Mouse (Mus musculus) ES-E14 (cell line): ENCODE data around the gene Nrsn2. TPM values are rescaled to one million over a fixed set of nuclear protein-coding genes. Genes with fewer than 3 reads are reported as not detected.
A peak's percentile ranks its signal among the peaks of the same experiment; 100 is the strongest.

ENCODE experiments used
- DNase-seq: peaks from one replicate; pipeline ENCODE4 v3.0.0-alpha.2; 2013; ENCODE audit warnings: low read depth, low spot score
- H3K27ac ChIP-seq: 2 replicates; pipeline ENCODE4 v1.5.1; 2012; ENCODE audit warnings: low read depth, mild to moderate bottlenecking, low read length, moderate library complexity, mixed read lengths; ENCODE audit not compliant: poor library complexity, insufficient read depth, severe bottlenecking
- H3K36me3 ChIP-seq: 2 replicates; pipeline ENCODE4 v1.6.1; 2012; ENCODE audit warnings: mild to moderate bottlenecking, low read length, moderate library complexity, mixed read lengths; ENCODE audit not compliant: control insufficient read depth, poor library complexity, insufficient read depth, severe bottlenecking
- H3K4me1 ChIP-seq, 2 experiments: fragments of 150-350 bp in 1 of 2; sonication (generic) in 1 of 2; 2 replicates each; pipeline ENCODE4 v1.6.1; 2012; ENCODE audit warnings: low read length in 2 of 2, mild to moderate bottlenecking in 1 of 2, mixed read lengths in 1 of 2; ENCODE audit not compliant: control insufficient read depth in 2 of 2, insufficient read depth in 2 of 2, poor library complexity in 1 of 2
- H3K4me3 ChIP-seq, 2 experiments: fragments of 150-350 bp in 1 of 2; sonication (generic) in 1 of 2; 2 replicates each; pipeline ENCODE4 v1.5.1; 2012; ENCODE audit warnings: low read length in 2 of 2, low read depth in 1 of 2, mild to moderate bottlenecking in 1 of 2, mixed read lengths in 1 of 2; ENCODE audit not compliant: insufficient read depth in 1 of 2, poor library complexity in 1 of 2, severe bottlenecking in 1 of 2
- H3K9ac ChIP-seq: 2 replicates; pipeline ENCODE4 v1.6.1; 2012; ENCODE audit warnings: low read depth, mild to moderate bottlenecking, low read length, mixed read lengths; ENCODE audit not compliant: poor library complexity, insufficient read depth, severe bottlenecking
- H3K9me3 ChIP-seq: fragments of 150-350 bp; sonication (generic); 2 replicates; pipeline ENCODE4 v1.6.1; 2012; ENCODE audit warnings: low read depth, mild to moderate bottlenecking, low read length; ENCODE audit not compliant: control insufficient read depth, insufficient read depth
- CHD2 ChIP-seq: IDR thresholded peaks from 2 replicates; pipeline ENCODE4 v1.6.1; 2014; ENCODE audit warnings: mild to moderate bottlenecking, low read depth, low read length, inconsistent platforms
- HCFC1 ChIP-seq: IDR thresholded peaks from 2 replicates; pipeline ENCODE4 v1.6.1; 2012; ENCODE audit warnings: low read length, inconsistent platforms, borderline replicate concordance; ENCODE audit not compliant: insufficient read depth
- MAFK ChIP-seq: IDR thresholded peaks from 2 replicates; pipeline ENCODE4 v1.6.1; 2014; ENCODE audit warnings: mild to moderate bottlenecking, low read depth, low read length, inconsistent platforms; ENCODE audit not compliant: insufficient read depth
- ZC3H11A ChIP-seq: IDR thresholded peaks from 2 replicates; pipeline ENCODE4 v1.6.1; 2012; ENCODE audit warnings: low read depth, mild to moderate bottlenecking, inconsistent platforms, low read length, borderline replicate concordance
- ZNF384 ChIP-seq: IDR thresholded peaks from 2 replicates; pipeline ENCODE4 v1.6.1; 2012; ENCODE audit warnings: low read depth, low read length, inconsistent platforms
- in situ Hi-C, 2 experiments: fragments of 600-800 bp; cut with MboI; formaldehyde crosslinking; loops; one replicate each; pipeline ENCODE4 v1.15.1; 2025; ENCODE audit warnings: low sequenced_read_pairs in 2 of 2, inconsistent platforms in 1 of 2; ENCODE audit not compliant: unreplicated experiment in 2 of 2
- total RNA-seq: library from RNA; depleted of rRNA; stranded (reverse); fragments of 300-350 nt; gene quantifications from 2 replicates; pipeline ENCODE4 v1.2.3, GENCODE M21; 2012

Gene Nrsn2
- total RNA-seq, 1 experiment = 2.1 TPM

- DNase-seq = no peak
- Histone ChIP-seq H3K4me3 (peak overlapping the region; percentile 69 to 81), H3K9ac (peak overlapping the region; percentile 96), H3K27ac (peak overlapping the region; percentile 75), H3K9me3 (no peaks in the 10 kb centered on the region), H3K36me3 (peaks cover 3% of the 10 kb centered on the region; the same call in 1 of the 2 replicates), H3K4me1 (peaks cover 6 to 16% of the 10 kb centered on the region in 2 experiments; a peak in 2 of 4 replicates)
- no peak for TF ChIP-seq MAFK
- TF ChIP-seq CHD2 = no peak
- no peak for TF ChIP-seq HCFC1
- TF ChIP-seq ZNF384 = no peak
- TF ChIP-seq ZC3H11A = no peak
- in situ Hi-C loops = no loop called here
Observed at GRCm38 (mm10) chr2:152413765-152414584, 37.5 kb upstream of the Nrsn2 start.

- no peak for TF ChIP-seq ZNF384
- no peak for TF ChIP-seq CHD2
- TF ChIP-seq HCFC1 = no peak
- TF ChIP-seq MAFK = no peak
- no peak for TF ChIP-seq ZC3H11A
- H3K4me1 ChIP-seq = peaks cover 6 to 16% of the 10 kb centered on the region in 2 experiments; a peak in 2 of 4 replicates
- in situ Hi-C loops = no loop called here
- peaks cover 3% of the 10 kb centered on the region; the same call in 1 of the 2 replicates for H3K36me3 ChIP-seq
- H3K4me3 ChIP-seq = peak overlapping the region; percentile 69 to 81
- peak overlapping the region; percentile 96 for H3K9ac ChIP-seq
- DNase-seq = no peak
- no peaks in the 10 kb centered on the region for H3K9me3 ChIP-seq
- 0 out of 2 replicates have a peak overlapping the region, but pooled peaks have one; percentile 75 for H3K27ac ChIP-seq
Observed at GRCm38 (mm10) chr2:152413158-152413764, 36.8 kb upstream of the Nrsn2 start.

- DNase-seq = no peak
- peaks cover 6 to 16% of the 10 kb centered on the region in 2 experiments; a peak in 2 of 4 replicates for H3K4me1 ChIP-seq
- peak overlapping the region; percentile 52; the same call in 1 of the 2 replicates for H3K9ac ChIP-seq
- H3K27ac ChIP-seq = no peak overlapping the region
- TF ChIP-seq HCFC1 = no peak
- no peak for TF ChIP-seq CHD2
- H3K9me3 ChIP-seq = no peaks in the 10 kb centered on the region
- peaks cover 3% of the 10 kb centered on the region; the same call in 1 of the 2 replicates for H3K36me3 ChIP-seq
- peak overlapping the region; percentile 69 to 81 for H3K4me3 ChIP-seq
- in situ Hi-C loops = no loop called here
Observed at GRCm38 (mm10) chr2:152412526-152413157, 36.2 kb upstream of the Nrsn2 start.

- Histone ChIP-seq H3K4me1 (peaks cover 6 to 18% of the 10 kb centered on the region in 2 experiments; a peak in 2 of 4 replicates), H3K4me3 (peak overlapping the region; percentile 26 to 69), H3K9ac (peak overlapping the region; percentile 28; the same call in 1 of the 2 replicates), H3K27ac (peak overlapping the region; percentile 61), H3K9me3 (no peaks in the 10 kb centered on the region), H3K36me3 (peaks cover 3% of the 10 kb centered on the region; the same call in 1 of the 2 replicates)
- in situ Hi-C loops = no loop called here
- TF ChIP-seq ZNF384 = no peak
- TF ChIP-seq ZC3H11A = no peak
- TF ChIP-seq MAFK = no peak
- no peak for DNase-seq
Observed at GRCm38 (mm10) chr2:152411471-152411870, 35.0 kb upstream of the Nrsn2 start.
